Mouse (Mus musculus): Measurements from ENCODE around the gene Pacsin3. TPM values are rescaled to one million over a fixed set of nuclear protein-coding genes. Genes with fewer than 3 reads are reported as not detected.

Gene Pacsin3
- polyA plus RNA-seq, 1 experiment: 11.7 TPM

- Histone ChIP-seq H3K4me3 (ENCODE audit: insufficient read depth, low read depth, low read length) (no peak overlapping the region), H3K4me1 (ENCODE audit: control insufficient read depth, insufficient read depth, insufficient read length, low read length) (no peaks in the 10 kb centered on the region), H3K27ac (replicated peaks; ENCODE audit: low read depth, low read length) (no peak overlapping the region)
These were observed 53.8 kb downstream of the Pacsin3 start for GRCm38 (mm10) chr2:91309546-91309945.

GRCm38 (mm10) chr2:91312578-91313311, 57.0 kb downstream of the Pacsin3 start:
- H3K4me1 ChIP-seq (ENCODE audit: control insufficient read depth, insufficient read depth, insufficient read length, low read length): no peaks in the 10 kb centered on the region
- H3K27ac ChIP-seq (replicated peaks; ENCODE audit: low read depth, low read length): no peak overlapping the region
- no peak overlapping the region for H3K4me3 ChIP-seq (ENCODE audit: insufficient read depth, low read depth, low read length)

- Histone ChIP-seq H3K27ac (replicated peaks; ENCODE audit: low read depth, low read length) (no peak overlapping the region), H3K4me3 (ENCODE audit: insufficient read depth, low read depth, low read length) (no peak overlapping the region), H3K4me1 (ENCODE audit: control insufficient read depth, insufficient read depth, insufficient read length, low read length) (no peaks in the 10 kb centered on the region)
These were observed 58.4 kb downstream of the Pacsin3 start for GRCm38 (mm10) chr2:91314184-91314583.

Other genes starting within 250 kb of the Pacsin3 start
- gene Rapsn, start 220.3 kb upstream of the Pacsin3 start, polyA plus RNA-seq (2012; ENCODE audit: insufficient read depth, insufficient read length, missing spikeins): 0.71 and 2.3 TPM in 2 replicates
- 157 and 167 TPM in 2 replicates for gene Psmc3, start 201.9 kb upstream of the Pacsin3 start, polyA plus RNA-seq (2012; ENCODE audit: insufficient read depth, insufficient read length, missing spikeins)
- gene Slc39a13, start 185.5 kb upstream of the Pacsin3 start, polyA plus RNA-seq (2012; ENCODE audit: insufficient read depth, insufficient read length, missing spikeins): 22.4 and 24.6 TPM in 2 replicates
- gene Spi1, start 173.6 kb upstream of the Pacsin3 start, polyA plus RNA-seq (2012; ENCODE audit: insufficient read depth, insufficient read length, missing spikeins): 7.6 and 9.3 TPM in 2 replicates
- not detected in 2 replicates for gene Mybpc3, start 137.8 kb upstream of the Pacsin3 start, polyA plus RNA-seq (2012; ENCODE audit: insufficient read depth, insufficient read length, missing spikeins)
- gene Madd, start 72.1 kb upstream of the Pacsin3 start, polyA plus RNA-seq (2012; ENCODE audit: insufficient read depth, insufficient read length, missing spikeins): 2.3 and 4.0 TPM in 2 replicates
- gene Nr1h3, start 53.1 kb upstream of the Pacsin3 start, polyA plus RNA-seq (2012; ENCODE audit: insufficient read depth, insufficient read length, missing spikeins): 45.2 and 59.1 TPM in 2 replicates
- gene Acp2, start 53.1 kb upstream of the Pacsin3 start, polyA plus RNA-seq (2012; ENCODE audit: insufficient read depth, insufficient read length, missing spikeins): 24.6 and 27.9 TPM in 2 replicates
- gene Ddb2, start 19.0 kb upstream of the Pacsin3 start, polyA plus RNA-seq (2012; ENCODE audit: insufficient read depth, insufficient read length, missing spikeins): 3.7 and 5.7 TPM in 2 replicates
- gene Arfgap2, start 9.0 kb downstream of the Pacsin3 start, polyA plus RNA-seq (2012; ENCODE audit: insufficient read depth, insufficient read length, missing spikeins): 35.0 and 35.6 TPM in 2 replicates
- 4.4 and 12.6 TPM in 2 replicates for gene 1110051M20Rik, start 188.8 kb downstream of the Pacsin3 start, polyA plus RNA-seq (2012; ENCODE audit: insufficient read depth, insufficient read length, missing spikeins)
- gene Lrp4, start 201.6 kb downstream of the Pacsin3 start, polyA plus RNA-seq (2012; ENCODE audit: insufficient read depth, insufficient read length, missing spikeins): 0.48 and 0.63 TPM in 2 replicates

Data from brown adipose tissue, adult 24 weeks (tissue).